Mouse (Mus musculus): Measurements from ENCODE around the gene Ppp2r5e. TPM values are rescaled to one million over a fixed set of nuclear protein-coding genes. Genes with fewer than 3 reads are reported as not detected.
A peak's percentile ranks its signal among the peaks of the same experiment; 100 is the strongest.

Ppp2r5e gene
- total RNA-seq (2021): 10 to 100 TPM; 24.2 to 26.9 TPM
- long read RNA-seq, experiment 1, full-length matches to known transcripts: 20 of 26 reads
- long read RNA-seq, experiment 1, partial matches to known transcripts: 1 of 26 reads
- long read RNA-seq, experiment 1, other reads (novel, unspliced or antisense): 5 of 26 reads
- long read RNA-seq, experiment 2, full-length matches to known transcripts: 44 of 56 reads
- long read RNA-seq, experiment 2, partial matches to known transcripts: 2 of 56 reads
- long read RNA-seq, experiment 2, other reads (novel, unspliced or antisense): 10 of 56 reads

- intact Hi-C loops (cut with DNase I; ENCODE audit: low total_unique reads): loop anchor here (10.0 kb wide), 1 partner anchor 132 kb away; no protein-coding TSS in a partner anchor
- peak; percentile 100 for DNase-seq
These were observed at the start of gene Ppp2r5e for GRCm38 (mm10) chr12:75596154-75597002. Gene Ppp2r5e (minus strand): TSS chr12:75596245.

- DNase-seq: no peak
- intact Hi-C loops (cut with DNase I; ENCODE audit: low total_unique reads): loop anchor here (5.0 kb wide), 1 partner anchor 178 kb away; no protein-coding TSS in a partner anchor
These were observed 49.7 kb upstream of the Ppp2r5e start for GRCm38 (mm10) chr12:75645780-75646179.

GRCm38 (mm10) chr12:75641726-75642125 lies 45.7 kb upstream of the Ppp2r5e start:
- no peak for DNase-seq
- intact Hi-C loops (cut with DNase I; ENCODE audit: low total_unique reads): no loop called here

GRCm38 (mm10) chr12:75638345-75638744 lies 42.3 kb upstream of the Ppp2r5e start:
- intact Hi-C loops (cut with DNase I; ENCODE audit: low total_unique reads): no loop called here

GRCm38 (mm10) chr12:75637103-75637502 lies 41.1 kb upstream of the Ppp2r5e start:
- intact Hi-C loops (cut with DNase I; ENCODE audit: low total_unique reads): no loop called here
- no peak for DNase-seq

More at GRCm38 (mm10) chr12:75638345-75638744, 42.3 kb upstream of the Ppp2r5e start:
- DNase-seq: no peak

GRCm38 (mm10) chr12:75635771-75636430 lies 39.9 kb upstream of the Ppp2r5e start:
- DNase-seq: no peak

GRCm38 (mm10) chr12:75629618-75630017 lies 33.6 kb upstream of the Ppp2r5e start:
- intact Hi-C loops (cut with DNase I; ENCODE audit: low total_unique reads): no loop called here
- no peak for DNase-seq

More at GRCm38 (mm10) chr12:75635771-75636430, 39.9 kb upstream of the Ppp2r5e start:
- intact Hi-C loops (cut with DNase I; ENCODE audit: low total_unique reads): no loop called here

- DNase-seq: no peak
- intact Hi-C loops (cut with DNase I; ENCODE audit: low total_unique reads): no loop called here
These were observed 27.2 kb upstream of the Ppp2r5e start for GRCm38 (mm10) chr12:75623292-75623691.

- intact Hi-C loops (cut with DNase I; ENCODE audit: low total_unique reads): no loop called here
These were observed 26.8 kb upstream of the Ppp2r5e start for GRCm38 (mm10) chr12:75622835-75623234.

GRCm38 (mm10) chr12:75616841-75617240 lies 20.8 kb upstream of the Ppp2r5e start:
- DNase-seq: no peak
- intact Hi-C loops (cut with DNase I; ENCODE audit: low total_unique reads): no loop called here

More at GRCm38 (mm10) chr12:75622835-75623234, 26.8 kb upstream of the Ppp2r5e start:
- no peak for DNase-seq

- DNase-seq: no peak
These were observed 20.2 kb upstream of the Ppp2r5e start for GRCm38 (mm10) chr12:75616158-75616791.

GRCm38 (mm10) chr12:75615556-75615955 lies 19.5 kb upstream of the Ppp2r5e start:
- DNase-seq: no peak
- intact Hi-C loops (cut with DNase I; ENCODE audit: low total_unique reads): no loop called here

More at GRCm38 (mm10) chr12:75616158-75616791, 20.2 kb upstream of the Ppp2r5e start:
- intact Hi-C loops (cut with DNase I; ENCODE audit: low total_unique reads): no loop called here

- intact Hi-C loops (cut with DNase I; ENCODE audit: low total_unique reads): no loop called here
- DNase-seq: no peak
These were observed 16.7 kb upstream of the Ppp2r5e start for GRCm38 (mm10) chr12:75612711-75613110.

- DNase-seq: peak; percentile 16
- intact Hi-C loops (cut with DNase I; ENCODE audit: low total_unique reads): loop anchor here (10.0 kb wide), 1 partner anchor 135 kb away; no protein-coding TSS in a partner anchor
These were observed 3.4 kb upstream of the Ppp2r5e start for GRCm38 (mm10) chr12:75599490-75599889.

GRCm38 (mm10) chr12:75598988-75599387 lies 2.9 kb upstream of the Ppp2r5e start:
- DNase-seq: no peak
- intact Hi-C loops (cut with DNase I; ENCODE audit: low total_unique reads): loop anchor here (10.0 kb wide), 1 partner anchor 134 kb away; no protein-coding TSS in a partner anchor

- intact Hi-C loops (cut with DNase I; ENCODE audit: low total_unique reads): loop anchor here (10.0 kb wide), 1 partner anchor 133 kb away; no protein-coding TSS in a partner anchor
These were observed 1.7 kb upstream of the Ppp2r5e start for GRCm38 (mm10) chr12:75597707-75598106.

GRCm38 (mm10) chr12:75595291-75596153 lies 523 bp downstream of the Ppp2r5e start:
- intact Hi-C loops (cut with DNase I; ENCODE audit: low total_unique reads): loop anchor here (10.0 kb wide), 1 partner anchor 131 kb away; no protein-coding TSS in a partner anchor
- peak; percentile 58 for DNase-seq

More at GRCm38 (mm10) chr12:75597707-75598106, 1.7 kb upstream of the Ppp2r5e start:
- DNase-seq: no peak

GRCm38 (mm10) chr12:75594404-75594803 lies 1.6 kb downstream of the Ppp2r5e start:
- intact Hi-C loops (cut with DNase I; ENCODE audit: low total_unique reads): loop anchor here (10.0 kb wide), 1 partner anchor 130 kb away; no protein-coding TSS in a partner anchor
- DNase-seq: no peak
